Mouse (Mus musculus) fibroblast of lung, adult 2 months (primary cell): ENCODE measurements around the gene Tmco4.

Source experiments
- DNase-seq: peaks from one replicate; pipeline ENCODE4 v3.0.0-alpha.2; 2011; ENCODE audit warnings: low read depth

Tmco4 gene

DNA sequence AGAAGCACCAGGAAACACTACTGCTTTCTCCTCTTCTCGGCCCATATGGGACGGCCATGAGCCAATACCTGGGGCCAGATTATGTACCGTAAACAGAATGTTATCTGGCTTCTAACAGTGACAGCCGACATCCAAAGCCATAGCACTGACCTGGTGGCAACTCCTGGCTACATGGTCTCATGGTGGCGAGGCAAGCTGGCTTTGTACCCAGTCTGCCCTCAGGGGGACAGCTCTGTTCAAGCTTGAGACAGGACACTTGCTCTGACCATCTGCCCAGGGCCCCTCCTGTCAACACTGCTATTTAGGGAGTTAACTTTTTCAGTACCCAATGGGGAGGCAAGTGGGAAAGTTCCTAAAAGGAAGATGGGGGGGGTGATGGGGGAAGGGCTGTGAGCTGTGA is 84.6 kb downstream of the Tmco4 start:
- DNase-seq, result no peak

DNA sequence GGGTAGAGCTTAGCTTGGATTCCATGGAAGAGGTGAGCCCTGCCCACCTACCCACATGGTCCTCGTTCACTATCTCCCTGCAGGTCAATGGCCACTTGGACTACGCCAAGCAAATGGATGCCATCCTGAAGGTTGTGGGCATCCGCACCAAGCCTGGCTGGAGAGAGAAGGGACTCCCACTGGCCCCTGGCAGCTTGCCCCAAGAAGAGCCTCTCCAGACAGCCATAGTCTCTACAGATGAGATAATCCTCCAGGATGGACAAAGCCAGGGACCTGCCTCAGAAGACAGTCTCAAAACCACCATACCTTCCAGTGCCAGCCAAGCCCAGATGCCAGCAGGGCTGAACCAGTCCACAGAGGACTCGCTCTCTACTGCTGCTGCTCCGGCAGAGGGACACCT is 85.3 kb downstream of the Tmco4 start:
- no peak for DNase-seq

DNA sequence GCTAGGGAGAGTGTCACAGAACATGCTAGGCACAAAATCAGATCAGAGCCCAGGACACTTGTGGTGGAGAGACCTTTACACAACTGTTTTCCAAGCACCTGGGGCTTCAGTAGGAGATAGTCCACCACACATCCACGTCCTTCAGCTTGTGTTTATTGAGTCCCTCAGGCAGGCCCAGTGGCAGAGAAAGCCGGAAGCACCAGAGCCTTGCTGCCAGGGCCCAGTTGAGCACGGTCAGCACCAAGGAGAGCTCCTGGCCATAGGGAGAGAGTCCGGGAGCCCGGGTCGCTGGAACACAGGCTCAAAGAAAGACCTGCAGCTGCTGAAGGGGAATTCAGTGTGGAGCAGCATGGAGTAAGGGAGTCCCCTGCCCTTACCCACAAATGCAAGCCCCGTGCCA is 86.9 kb downstream of the Tmco4 start:
- no peak for DNase-seq

- no peak for DNase-seq
Measured at GRCm38 (mm10) chr4:139064831-139065230, 92.1 kb downstream of the Tmco4 start.

DNA sequence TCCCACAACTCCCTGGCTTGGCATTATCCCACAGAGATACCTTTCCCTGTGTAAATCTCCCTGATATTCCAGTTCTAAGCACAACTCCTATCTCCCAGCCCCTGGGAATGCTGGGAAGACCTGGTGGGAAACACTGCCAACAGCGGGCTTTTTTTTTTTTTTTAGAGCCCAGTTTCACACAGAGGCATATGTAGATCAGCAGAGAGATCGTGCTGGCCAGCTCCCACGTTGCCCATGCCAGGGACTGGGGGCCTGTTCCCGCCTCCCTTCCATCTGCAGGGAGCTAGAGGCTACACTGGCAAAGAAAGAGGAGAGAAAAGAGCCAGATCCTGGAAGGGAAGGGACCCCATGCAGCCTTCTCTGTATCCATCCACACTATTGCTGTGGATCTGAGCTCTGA is 95.6 kb downstream of the Tmco4 start:
- DNase-seq, result no peak

- no peak for DNase-seq
Measured at GRCm38 (mm10) chr4:139074060-139074459, 101.4 kb downstream of the Tmco4 start.

DNA sequence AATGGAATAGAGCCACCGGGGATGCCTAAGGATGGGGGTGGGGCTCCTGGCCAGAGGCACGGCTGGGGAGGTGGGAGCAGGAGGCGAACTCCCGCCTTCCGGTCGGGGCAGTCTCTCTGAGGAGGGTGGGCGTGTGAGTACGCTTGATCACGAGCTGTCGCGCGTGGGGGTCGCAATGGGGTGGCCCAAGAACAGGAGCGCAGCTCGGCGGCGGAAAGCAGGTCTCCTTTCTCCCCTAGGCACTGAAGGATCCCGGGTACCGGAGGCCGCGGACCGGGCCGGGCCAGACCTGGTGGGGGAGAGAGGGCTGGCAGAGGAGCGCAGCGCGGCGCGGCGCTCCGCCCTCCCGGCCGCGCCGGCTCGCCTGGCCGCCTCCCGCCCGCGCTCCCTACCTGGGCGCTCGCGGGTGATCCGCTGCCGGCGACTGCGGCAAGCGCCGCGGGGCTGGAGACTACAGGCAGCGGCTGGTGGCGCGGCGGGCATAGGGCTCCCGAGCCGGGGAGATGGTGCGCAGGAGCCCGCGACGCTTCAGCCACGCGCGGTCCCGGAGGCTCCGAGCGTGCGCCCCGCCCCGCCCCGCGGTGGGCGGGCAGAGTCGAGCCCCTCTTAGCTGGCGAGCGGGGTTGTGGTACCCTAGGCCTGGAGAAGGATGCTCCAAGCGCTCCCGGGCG is 102.5 kb downstream of the Tmco4 start, which contains the start of gene Htr6:
Gene Htr6, minus strand, starts transcription at position 530 of the 671 bp plus-strand sequence.
- DNase-seq, result no peak

DNA sequence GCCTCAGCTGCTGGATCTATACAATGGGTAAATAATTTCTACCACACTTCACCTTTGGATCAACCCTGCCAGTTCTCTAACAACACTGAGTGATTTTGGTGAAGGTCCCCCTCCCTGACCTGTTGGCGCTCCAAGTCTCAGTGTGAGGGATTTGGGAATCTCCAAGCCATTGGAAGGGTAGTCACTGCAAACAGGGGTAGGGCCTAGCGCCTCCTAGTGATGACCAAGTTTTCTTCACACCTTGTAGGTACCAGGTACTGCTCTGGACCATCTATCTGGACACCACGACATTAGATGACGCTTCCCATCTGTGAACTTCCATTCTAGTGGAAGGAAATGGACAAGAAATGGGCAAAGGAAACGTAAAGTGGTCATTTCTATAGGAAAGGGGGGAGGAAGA is 103.2 kb downstream of the Tmco4 start:
- DNase-seq, result no peak

DNA sequence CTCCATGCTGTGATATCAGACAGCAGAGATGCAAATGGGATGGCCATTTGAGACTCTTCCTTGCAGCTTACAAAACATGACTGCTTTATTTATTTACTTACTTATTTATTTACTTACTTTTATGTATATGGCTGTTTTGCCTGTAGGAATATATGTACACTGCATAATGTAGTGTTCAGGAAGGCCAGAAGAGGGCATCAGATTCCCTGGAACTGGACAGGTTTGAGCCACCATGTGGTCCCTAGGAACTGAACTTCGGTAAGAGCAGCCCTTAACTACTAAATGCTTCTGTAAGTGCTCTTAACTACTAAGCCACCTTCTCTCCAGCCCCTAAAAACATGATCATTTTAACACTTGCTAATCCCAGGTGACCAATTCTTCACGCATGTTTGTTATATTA is 105.6 kb downstream of the Tmco4 start:
- DNase-seq, result no peak

- no peak for DNase-seq
Measured at GRCm38 (mm10) chr4:139078726-139079125, 106.0 kb downstream of the Tmco4 start.

- no peak for DNase-seq
Measured at GRCm38 (mm10) chr4:139079439-139079838, 106.8 kb downstream of the Tmco4 start.

- no peak for DNase-seq
Measured at GRCm38 (mm10) chr4:139080259-139080658, 107.6 kb downstream of the Tmco4 start.

GRCm38 (mm10) chr4:139081270-139081931 is 108.7 kb downstream of the Tmco4 start:
- DNase-seq, result no peak

DNA sequence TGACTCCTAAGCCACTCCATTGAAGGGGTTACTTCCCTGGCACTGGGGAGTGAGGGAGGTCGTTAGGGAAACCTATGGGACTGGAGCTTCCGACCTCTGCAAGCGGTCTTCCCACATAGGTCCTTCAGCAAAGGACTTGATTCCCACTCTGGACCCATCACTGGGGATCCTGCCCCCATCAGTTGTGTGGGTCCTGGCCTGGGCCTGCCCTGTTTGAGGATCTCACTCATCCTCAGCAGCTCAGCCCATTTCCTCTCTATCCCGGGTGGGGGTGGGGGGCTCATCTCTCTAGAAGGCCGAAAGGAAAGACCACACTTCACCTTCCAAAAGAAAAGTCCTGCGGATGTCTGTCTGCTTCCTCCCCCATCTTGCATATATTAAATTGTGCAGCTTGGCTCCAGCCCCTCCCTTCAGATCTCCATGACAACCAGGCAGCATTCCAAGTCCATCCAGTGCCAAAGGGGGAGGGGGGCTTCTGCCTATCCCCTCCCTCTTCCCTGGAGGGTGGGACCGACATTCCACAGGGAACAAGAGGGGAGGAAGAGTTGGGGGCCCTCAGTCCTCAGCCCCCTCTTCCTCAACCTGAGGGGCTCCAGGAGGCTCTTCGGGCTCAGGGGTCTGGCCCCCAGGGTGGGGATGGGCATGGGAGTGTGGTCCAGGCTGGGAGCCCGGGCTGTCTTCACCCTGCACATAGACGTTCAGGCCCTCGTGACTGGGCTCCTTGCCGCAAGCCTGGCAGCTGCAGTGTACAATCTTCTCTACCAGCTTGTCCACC is 110.3 kb downstream of the Tmco4 start:
- no peak for DNase-seq

DNA sequence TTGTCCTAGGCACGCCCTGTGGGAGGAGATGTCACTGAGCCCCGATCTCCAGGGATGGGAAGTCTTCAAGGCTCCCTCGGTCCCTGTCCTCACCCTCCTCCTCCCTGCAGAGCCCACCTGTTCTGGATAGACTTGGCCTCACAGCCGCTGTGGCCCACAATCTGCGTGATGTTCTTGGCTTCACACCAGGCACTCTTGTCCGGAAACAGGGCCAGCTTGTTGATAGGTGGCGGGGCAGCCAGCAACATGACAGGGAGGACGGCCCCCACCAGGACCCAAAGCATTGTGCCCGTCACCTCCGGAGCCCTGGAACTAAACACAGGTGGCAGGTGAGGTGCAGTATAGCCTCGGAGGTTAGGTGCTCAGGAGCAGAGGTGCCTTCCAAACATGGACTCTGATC is 112.6 kb downstream of the Tmco4 start:
- DNase-seq, result no peak

GRCm38 (mm10) chr4:139086037-139086436 is 113.3 kb downstream of the Tmco4 start:
- DNase-seq, result peak; percentile 66

- no peak for DNase-seq
Measured at GRCm38 (mm10) chr4:139086984-139087383, 114.3 kb downstream of the Tmco4 start.

DNA sequence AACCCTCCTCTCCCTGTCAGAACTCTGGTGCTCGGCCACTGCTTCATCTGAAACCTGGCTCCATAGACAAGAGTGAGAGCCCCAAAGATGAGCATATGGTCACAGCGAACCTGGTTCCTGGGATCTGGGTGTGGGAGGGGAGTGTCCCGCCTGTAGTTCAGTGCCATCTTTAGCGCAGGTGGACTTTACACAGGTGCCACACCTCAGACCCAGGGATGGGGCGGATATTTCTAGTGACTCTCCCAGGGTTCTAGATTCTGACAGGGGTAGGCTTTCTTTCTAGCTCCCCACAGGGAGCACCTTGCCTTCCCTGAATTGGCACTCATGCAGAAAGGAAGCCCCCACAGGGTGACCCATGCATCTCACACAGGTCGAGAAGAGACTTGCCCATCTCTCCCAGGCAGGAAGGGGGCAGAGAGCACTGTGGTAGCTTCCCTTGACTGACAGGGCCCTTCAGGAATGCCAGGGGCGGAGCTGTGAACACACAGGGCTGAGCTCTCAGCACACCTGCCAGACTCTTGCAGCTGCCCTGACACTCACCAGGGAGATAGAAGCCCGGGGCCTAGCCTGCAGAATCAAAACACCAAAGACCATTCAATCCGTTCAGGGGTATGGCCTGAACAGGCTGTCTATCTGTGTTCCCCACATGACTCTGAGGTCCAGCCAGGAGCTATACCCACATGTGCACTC is 116.4 kb downstream of the Tmco4 start:
- DNase-seq, result no peak

DNA sequence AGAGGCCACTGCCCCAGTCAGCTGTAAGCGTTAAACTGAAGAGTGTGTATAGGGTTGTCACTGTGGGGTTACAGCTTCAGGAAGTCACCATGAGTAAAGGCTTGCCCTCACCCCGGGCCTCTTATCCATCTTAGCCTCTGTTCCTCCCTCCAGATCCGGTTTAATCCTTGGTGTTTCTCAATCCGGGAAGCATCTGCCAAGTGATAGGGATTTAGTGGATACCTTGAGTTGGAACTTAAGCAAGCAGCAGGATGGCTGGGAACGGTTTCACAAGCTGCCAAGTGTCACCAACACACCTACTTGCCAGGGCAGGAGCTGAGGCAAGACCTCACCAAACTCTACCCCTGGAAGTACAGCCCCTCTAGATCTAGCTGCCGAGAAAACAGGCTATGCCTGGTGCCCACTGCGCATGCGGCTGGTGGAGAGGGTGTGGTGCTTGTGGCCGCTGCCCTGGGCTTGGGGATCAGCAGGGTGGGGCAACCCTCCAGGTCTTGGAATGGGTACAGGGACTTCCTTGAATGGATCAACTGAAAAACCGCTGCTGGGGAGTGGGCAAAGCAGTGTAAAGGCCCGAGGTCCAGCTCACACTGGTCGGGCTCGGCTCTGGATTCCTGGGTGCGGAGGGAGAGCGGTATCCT is 117.7 kb downstream of the Tmco4 start:
- no peak for DNase-seq

DNA sequence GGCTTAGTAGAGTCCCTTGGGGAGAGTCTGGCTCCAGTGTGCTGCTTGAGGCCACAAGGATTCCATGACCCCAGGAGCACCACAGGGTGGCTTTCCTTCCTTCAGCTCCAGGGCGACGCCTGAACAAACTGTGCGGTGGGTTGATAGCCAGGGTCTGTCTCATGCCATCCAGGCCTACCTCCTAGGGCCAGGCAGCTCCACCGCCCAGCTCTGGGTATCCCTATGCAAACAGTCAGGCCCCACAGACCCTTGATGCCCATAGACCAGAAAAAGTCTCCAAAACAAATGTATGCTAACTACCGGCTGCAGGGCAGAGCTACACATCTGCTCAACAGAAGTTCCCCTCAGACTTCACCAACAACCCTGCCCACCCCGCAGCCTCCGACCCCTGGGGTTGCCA is 118.4 kb downstream of the Tmco4 start:
- DNase-seq, result no peak

DNA sequence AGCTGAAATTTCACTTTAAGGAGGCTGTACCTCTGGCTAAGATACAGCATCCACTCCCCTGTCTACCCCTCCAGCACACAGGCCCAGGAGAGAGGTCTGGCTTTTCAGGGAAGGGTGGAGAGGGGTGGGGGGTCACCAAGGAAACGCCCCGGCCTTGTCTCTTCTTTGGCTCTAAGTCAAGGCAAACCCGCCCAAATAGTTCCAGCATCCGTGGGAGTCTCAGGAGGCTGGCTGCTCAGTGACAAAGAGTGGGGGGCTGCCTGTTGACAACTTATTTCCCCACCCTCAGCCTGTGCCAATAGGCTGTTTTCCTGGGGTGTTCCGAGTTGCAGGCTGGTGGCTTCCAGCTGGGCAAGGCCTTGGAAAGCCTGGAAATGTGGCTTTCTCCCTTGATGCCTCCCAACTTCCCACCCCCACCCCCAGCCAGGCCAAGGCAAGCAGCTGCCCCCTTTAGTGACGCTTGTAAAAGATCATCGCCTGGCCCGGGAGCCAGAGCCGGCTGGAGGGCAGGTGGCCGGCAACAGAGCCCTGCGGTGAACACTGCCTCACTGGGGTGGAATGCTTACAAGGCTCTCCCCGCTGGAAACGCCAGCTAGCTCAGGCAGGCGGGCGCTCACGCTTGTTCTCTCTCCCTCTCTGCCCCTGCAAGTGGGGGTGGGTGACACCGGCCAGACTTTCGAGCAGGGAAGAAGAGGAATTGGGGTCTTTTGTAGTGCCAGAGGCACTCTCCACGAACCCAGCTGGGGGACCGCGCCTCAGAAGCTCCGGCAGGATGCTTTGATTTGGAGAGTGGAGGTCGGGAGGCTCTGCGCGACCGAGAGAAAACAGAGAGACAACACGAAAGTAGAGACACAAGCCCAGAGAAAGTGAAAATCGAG is 119.0 kb downstream of the Tmco4 start:
- no peak for DNase-seq
